Mouse (Mus musculus): ENCODE data around the gene Clec4f. TPM values are rescaled to one million over a fixed set of nuclear protein-coding genes. Genes with fewer than 3 reads are reported as not detected.

Gene Clec4f
- total and polyA plus RNA-seq, 3 experiments, result not detected

DNA sequence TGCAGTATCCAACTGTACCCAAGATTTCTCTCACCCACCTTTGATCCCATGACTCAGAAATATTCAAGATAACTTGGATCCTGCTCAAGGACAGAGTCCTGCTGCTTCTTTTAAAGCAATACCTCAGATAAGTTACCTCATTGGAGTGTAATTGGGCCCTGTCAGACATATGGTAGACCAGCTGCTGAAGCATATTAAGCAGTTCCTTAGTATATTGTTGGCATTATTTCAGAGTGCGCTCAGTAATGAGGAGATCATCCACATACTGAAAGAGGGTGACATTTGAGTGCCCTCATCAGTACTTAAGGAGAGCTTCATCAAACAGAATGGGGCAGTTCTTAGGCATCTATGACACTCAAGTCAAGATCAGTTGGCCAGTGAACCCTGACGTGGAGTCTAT lies 9.0 kb upstream of the Clec4f start:
- no peaks in the 10 kb centered on the region for H3K4me1 ChIP-seq (ENCODE audit: control insufficient read depth in 1 of 2, insufficient read depth in 2 of 2)
- H3K9me3 ChIP-seq (replicated peaks; ENCODE audit: low read length), result no peaks in the 10 kb centered on the region
- TF ChIP-seq MAZ (IDR thresholded peaks at IDR 0.05; ENCODE audit: low read depth, low read length), result no peak
- TF ChIP-seq MAX (IDR thresholded peaks at IDR 0.05; ENCODE audit: low read length), result no peak
- TF ChIP-seq BHLHE40 (IDR thresholded peaks at IDR 0.05; ENCODE audit: low read depth, low read length), result no peak
- TF ChIP-seq MYC (IDR thresholded peaks at IDR 0.05; ENCODE audit: low read depth, low read length), result no peak
- TF ChIP-seq SIN3A (IDR thresholded peaks at IDR 0.05; ENCODE audit: low read length), result no peak
- TF ChIP-seq CHD2 (IDR thresholded peaks at IDR 0.05; ENCODE audit: low read length), result no peak
- TF ChIP-seq POLR2AphosphoS2 (IDR thresholded peaks at IDR 0.05; ENCODE audit: low read depth, low read length), result no peak
- TF ChIP-seq ZMIZ1 (IDR thresholded peaks at IDR 0.05; ENCODE audit: low read depth, low read length), result no peak
- TF ChIP-seq E2F4 (IDR thresholded peaks at IDR 0.05; ENCODE audit: insufficient replicate concordance, low read depth, low read length), result no peak
- TF ChIP-seq ZC3H11A (IDR thresholded peaks at IDR 0.05; ENCODE audit: low read depth, low read length), result no peak
- DNase-seq (ENCODE audit: extremely low read depth), result no peak
- H3K79me2 ChIP-seq (replicated peaks; ENCODE audit: control insufficient read depth, extremely low read depth, insufficient read depth, poor library complexity, severe bottlenecking), result no peaks in the 10 kb centered on the region
- H3K27ac ChIP-seq (ENCODE audit: insufficient read depth, low read depth), result no peak overlapping the region
- dilution Hi-C loops (cut with MboI; ENCODE audit: extremely low pct_ligation_motif_present, extremely low pct_unique_long_range_greater_than_20kb, low sequenced_read_pairs) (no loop called here), in situ Hi-C loops (cut with MboI; ENCODE audit: low pct_ligation_motif_present, low pct_unique_long_range_greater_than_20kb, low sequenced_read_pairs) (loop anchor here (25.0 kb wide), 1 partner anchor 303 kb away; no protein-coding TSS in a partner anchor)
- no peak overlapping the region for H3K4me2 ChIP-seq (ENCODE audit: insufficient read depth, low read depth, poor library complexity, severe bottlenecking)
- peaks cover 92% of the 10 kb centered on the region for H3K27me3 ChIP-seq (replicated peaks)
- no peak overlapping the region for H3K4me3 ChIP-seq (replicated peaks in 1 of 3; ENCODE audit: low read depth in 2 of 3, low read length in 2 of 3, poor library complexity in 1 of 3)
- no peaks in the 10 kb centered on the region for H3K36me3 ChIP-seq (replicated peaks in 1 of 2; ENCODE audit: control insufficient read depth in 1 of 2, insufficient read depth in 1 of 2, low read length in 1 of 2)
- H3K9ac ChIP-seq (ENCODE audit: insufficient read depth, low read depth), result no peak overlapping the region

DNA sequence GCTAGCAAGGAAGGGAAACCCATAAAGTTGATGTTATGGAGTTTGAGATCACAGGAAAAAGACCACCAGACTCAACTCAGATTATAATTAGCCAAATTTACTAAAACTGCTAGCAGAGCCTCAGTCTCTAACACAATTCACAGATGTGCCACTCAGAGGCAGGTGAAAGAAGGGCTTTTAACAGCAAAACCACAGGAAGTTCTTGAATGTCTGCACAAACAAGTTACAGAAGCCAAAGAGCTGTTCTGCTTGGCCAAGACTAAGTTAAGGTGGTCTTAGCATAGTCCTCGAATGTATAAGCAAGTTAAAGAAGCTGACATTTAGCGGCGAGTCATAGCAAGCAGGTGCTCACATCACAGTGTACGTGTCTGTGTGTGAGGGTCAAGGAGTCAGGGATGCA lies 4.8 kb upstream of the Clec4f start:
- peaks cover 98% of the 10 kb centered on the region for H3K27me3 ChIP-seq (replicated peaks)
- no peaks in the 10 kb centered on the region for H3K9me3 ChIP-seq (replicated peaks; ENCODE audit: low read length)
- no peak overlapping the region for H3K4me2 ChIP-seq (ENCODE audit: insufficient read depth, low read depth, poor library complexity, severe bottlenecking)
- TF ChIP-seq ZKSCAN1 (IDR thresholded peaks at IDR 0.05; ENCODE audit: borderline replicate concordance, low read depth, low read length) (no peak), USF2 (conservative IDR thresholded peaks at IDR 0.05; ENCODE audit: low read depth, low read length) (no peak), GABPA (IDR thresholded peaks at IDR 0.05; ENCODE audit: insufficient replicate concordance, low read depth, low read length) (no peak), MAZ (IDR thresholded peaks at IDR 0.05; ENCODE audit: low read depth, low read length) (no peak), JUND (conservative IDR thresholded peaks at IDR 0.05; ENCODE audit: low read depth, low read length) (no peak), ZMIZ1 (IDR thresholded peaks at IDR 0.05; ENCODE audit: low read depth, low read length) (no peak), SIN3A (IDR thresholded peaks at IDR 0.05; ENCODE audit: low read length) (no peak), CHD1 (IDR thresholded peaks at IDR 0.05; ENCODE audit: low read depth, low read length) (no peak)
- DNase-seq (ENCODE audit: extremely low read depth), result no peak
- H3K4me3 ChIP-seq (replicated peaks in 1 of 3; ENCODE audit: low read depth in 2 of 3, low read length in 2 of 3, poor library complexity in 1 of 3), result no peak overlapping the region
- no peak overlapping the region for H3K9ac ChIP-seq (ENCODE audit: insufficient read depth, low read depth)
- in situ Hi-C loops (cut with MboI; ENCODE audit: low pct_ligation_motif_present, low pct_unique_long_range_greater_than_20kb, low sequenced_read_pairs) (loop anchor here (25.0 kb wide), 1 partner anchor 299 kb away; no protein-coding TSS in a partner anchor), dilution Hi-C loops (cut with MboI; ENCODE audit: extremely low pct_ligation_motif_present, extremely low pct_unique_long_range_greater_than_20kb, low sequenced_read_pairs) (no loop called here)
- H3K27ac ChIP-seq (ENCODE audit: insufficient read depth, low read depth), result no peak overlapping the region
- no peaks in the 10 kb centered on the region for H3K36me3 ChIP-seq (replicated peaks in 1 of 2; ENCODE audit: control insufficient read depth in 1 of 2, insufficient read depth in 1 of 2, low read length in 1 of 2)
- H3K79me2 ChIP-seq (replicated peaks; ENCODE audit: control insufficient read depth, extremely low read depth, insufficient read depth, poor library complexity, severe bottlenecking), result no peaks in the 10 kb centered on the region
- no peaks in the 10 kb centered on the region for H3K4me1 ChIP-seq (ENCODE audit: control insufficient read depth in 1 of 2, insufficient read depth in 2 of 2)
